Mouse (Mus musculus) kidney, postnatal 25 days (tissue): ENCODE measurements at regions not wholly inside any gene's neighbourhood (a gene's known extent, or its start where the extent isn't known, plus 50 kb on each side); places are given as distances from the start of the nearest gene placed in this dataset.

Experiments
- DNase-seq, 2 experiments: peaks; one replicate each; pipeline ENCODE4 v3.0.0; 2021; ENCODE audit warnings: mixed read lengths in 2 of 2

DNA sequence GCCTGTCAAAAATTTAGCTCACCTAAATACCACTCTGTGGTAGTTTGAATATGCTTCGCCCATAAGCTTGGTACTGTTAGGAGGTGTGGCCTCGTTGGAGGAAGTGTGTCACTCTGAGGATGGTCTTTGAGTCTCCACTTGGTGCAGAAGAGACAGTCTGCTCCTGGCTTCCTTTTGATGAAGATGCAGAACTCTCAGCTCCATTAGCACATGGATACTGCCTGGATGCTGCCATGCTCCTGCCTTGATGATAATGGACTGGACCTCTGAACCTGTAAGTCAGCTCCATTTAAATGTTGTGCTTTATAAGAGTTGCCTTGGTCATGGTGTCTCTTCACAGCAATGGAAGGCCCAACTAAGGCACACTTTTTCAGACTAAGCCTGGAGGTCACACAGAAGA is 56.9 kb upstream of the Pik3r1 start:
- no peak for DNase-seq

GRCm38 (mm10) chr13:101831872-101832629 is 64.0 kb upstream of the Pik3r1 start:
- no peak for DNase-seq

DNA sequence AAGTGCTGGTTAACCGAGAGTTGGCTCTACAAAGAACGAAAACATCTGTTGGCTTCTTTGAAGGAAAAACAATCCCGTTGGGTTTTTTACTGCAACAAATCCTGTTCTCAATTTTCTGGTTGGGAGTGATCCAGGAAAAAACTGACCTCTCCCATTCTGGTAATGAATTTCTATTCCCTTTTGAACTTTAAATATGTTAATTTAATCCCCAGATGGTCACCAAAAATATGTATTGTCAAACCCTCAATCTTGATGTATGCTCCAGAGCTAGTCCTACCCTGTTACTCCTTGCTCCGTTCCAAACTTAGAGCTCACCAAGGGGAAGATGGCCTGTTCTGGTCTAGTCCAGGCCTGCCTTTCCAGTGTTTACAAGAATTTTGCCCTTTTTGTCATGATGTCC is 66.5 kb upstream of the Pik3r1 start:
- no peak for DNase-seq

GRCm38 (mm10) chr13:101836992-101837391 is 69.0 kb upstream of the Pik3r1 start:
- DNase-seq = no peak

GRCm38 (mm10) chr13:101844461-101845440 is 76.7 kb upstream of the Pik3r1 start:
- DNase-seq = no peak

DNA sequence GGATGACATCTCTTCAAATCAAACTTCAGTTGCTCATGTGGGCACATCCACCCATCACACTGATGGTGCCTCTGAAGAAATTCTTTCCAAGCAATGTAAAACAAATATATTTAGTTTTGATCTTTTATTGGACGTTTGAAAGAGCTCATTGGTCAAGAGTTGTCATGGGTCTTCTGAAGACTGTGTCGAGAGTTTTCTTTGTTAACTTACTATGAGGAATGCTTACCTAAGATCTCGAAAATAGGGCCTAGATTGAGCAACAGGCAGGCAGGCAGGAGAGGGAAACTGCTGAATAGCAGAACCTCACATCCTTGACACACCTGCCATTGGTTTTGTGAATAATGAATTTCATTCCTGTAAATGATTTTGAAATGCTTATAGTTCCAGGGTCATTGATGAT is 78.0 kb upstream of the Pik3r1 start:
- no peak for DNase-seq

- DNase-seq = no peak
Measured at GRCm38 (mm10) chr13:101847879-101848600, 80.0 kb upstream of the Pik3r1 start.

GRCm38 (mm10) chr13:101848601-101849147 is 80.7 kb upstream of the Pik3r1 start:
- no peak for DNase-seq

- DNase-seq = no peak
Measured at GRCm38 (mm10) chr13:101849416-101849815, 81.4 kb upstream of the Pik3r1 start.

DNA sequence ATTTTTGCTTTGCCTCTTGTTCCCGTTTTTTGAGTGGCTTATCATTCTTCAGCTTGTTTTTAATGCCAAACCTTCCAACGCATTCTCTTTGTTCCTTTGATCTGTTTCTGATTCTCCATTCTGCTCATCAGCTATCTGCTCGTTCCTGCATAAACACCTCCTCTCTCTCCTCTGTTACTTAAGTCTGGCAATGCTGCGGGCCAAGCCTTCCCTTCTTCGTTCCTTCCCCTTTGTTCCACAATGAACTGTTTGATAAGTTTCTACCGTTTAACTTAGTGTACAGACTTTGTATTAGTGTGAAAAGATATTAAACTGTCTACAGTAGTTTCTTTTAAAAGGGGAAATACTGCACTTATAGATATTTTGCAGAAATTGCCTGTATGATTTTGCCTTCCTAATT is 83.3 kb upstream of the Pik3r1 start:
- no peak for DNase-seq

- no peak for DNase-seq
Measured at GRCm38 (mm10) chr13:101852960-101853359, 84.9 kb upstream of the Pik3r1 start.

- no peak for DNase-seq
Measured at GRCm38 (mm10) chr13:101855141-101855540, 87.1 kb upstream of the Pik3r1 start.

DNA sequence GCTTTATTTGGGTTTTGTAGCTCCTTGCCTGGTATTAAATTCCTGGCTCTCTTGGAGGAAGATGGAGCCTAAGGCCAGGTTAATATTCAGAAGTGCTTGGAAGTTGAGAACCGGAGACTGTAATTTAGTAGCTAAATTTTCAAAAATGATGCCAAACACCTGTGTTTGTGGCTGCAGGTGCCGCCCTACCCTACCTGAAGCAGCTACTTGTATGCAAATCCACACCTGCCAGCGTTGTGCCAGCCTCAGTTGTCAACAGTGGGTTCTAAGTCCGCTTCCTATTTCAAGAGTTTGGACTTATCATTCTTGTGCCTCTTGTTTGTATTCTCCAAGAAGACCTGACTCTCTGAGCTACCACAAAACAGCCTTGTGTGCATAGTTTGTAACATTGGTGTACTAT is 92.7 kb upstream of the Pik3r1 start:
- DNase-seq = no peak

DNA sequence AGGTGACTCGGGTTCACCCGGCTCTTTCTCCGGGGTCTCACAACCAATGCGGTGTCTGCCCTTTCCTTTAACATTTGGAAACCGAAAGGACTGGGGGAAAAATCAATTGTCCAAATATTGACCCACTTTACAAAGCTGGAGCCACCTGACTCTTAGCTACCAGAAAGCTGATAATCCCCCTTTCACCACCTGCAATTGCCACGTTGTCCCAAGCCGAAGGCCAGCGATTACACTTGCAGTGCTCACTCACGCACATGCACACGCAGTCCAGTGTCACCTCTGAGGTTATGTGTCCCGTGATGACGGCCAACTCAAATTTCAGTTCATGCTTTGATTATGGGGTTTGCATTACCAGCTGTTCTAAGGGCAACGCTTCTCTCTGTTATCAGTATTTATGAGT is 94.0 kb upstream of the Pik3r1 start:
- DNase-seq = no peak

DNA sequence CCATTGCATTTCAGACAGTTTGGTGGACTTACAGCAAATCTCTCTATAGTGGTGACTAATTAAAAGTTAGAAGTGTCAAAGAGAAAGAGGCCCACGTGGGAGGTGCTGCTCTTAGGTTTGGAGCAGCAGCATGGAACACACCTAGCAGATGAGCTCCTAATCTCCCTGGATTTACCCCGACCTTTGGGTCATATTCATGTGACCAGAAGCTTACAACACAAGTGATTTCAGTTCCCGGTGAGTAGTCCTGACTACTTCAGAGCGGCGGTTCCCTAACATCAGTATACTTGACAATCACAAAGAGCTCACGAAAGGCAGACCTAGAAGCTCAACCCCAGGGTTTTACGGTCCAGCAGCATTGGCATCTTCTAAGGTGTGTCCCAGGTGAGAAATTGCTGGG is 95.0 kb upstream of the Pik3r1 start:
- DNase-seq = no peak

- DNase-seq = no peak
Measured at GRCm38 (mm10) chr13:101863602-101864001, 95.6 kb upstream of the Pik3r1 start.

- no peak for DNase-seq
Measured at GRCm38 (mm10) chr13:101866843-101867242, 98.8 kb upstream of the Pik3r1 start.

GRCm38 (mm10) chr13:101874761-101875160 is 106.7 kb upstream of the Pik3r1 start:
- no peak for DNase-seq

- no peak for DNase-seq
Measured at GRCm38 (mm10) chr13:101876069-101876468, 108.1 kb upstream of the Pik3r1 start.

DNA sequence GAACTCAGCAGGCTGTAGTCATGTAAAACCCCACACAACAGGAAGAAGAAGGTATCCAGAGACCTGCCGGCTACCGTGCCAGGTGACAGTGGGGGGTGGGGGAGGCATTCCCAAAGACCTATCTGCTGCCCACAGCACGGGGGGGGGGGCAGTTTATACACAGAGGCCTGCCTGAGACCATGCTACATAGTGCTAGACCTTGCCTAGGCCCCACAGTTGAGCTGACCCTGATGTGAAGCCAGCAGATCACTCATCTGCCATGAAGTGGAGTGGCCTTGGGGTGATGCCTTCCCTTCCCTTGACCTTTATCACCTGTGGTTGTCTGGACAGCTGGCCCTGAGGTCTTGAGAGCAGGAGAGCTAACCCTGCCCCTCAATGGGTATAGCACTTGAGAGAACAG is 108.6 kb upstream of the Pik3r1 start:
- no peak for DNase-seq

GRCm38 (mm10) chr13:101878168-101878567 is 110.2 kb upstream of the Pik3r1 start:
- no peak for DNase-seq

- no peak for DNase-seq
Measured at GRCm38 (mm10) chr13:101879561-101880081, 111.6 kb upstream of the Pik3r1 start.

DNA sequence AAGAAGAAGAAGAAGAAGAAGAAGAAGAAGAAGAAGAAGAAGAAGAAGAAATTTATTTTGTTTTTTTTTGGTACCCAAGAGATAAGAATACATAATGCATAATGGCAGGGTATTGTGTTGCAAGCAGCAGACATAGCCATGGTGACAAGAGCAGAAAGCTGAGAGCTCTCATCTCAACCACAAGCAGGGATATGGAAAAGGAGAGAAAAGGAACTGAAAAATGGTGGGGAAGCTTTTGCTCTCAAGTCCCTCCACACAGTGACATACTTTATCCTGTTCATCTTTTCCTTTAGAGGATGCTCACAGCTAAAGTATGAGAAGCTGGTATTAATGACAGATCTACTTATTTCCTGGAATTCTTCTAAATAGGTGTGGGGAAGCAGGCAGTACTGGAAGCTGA is 115.2 kb upstream of the Pik3r1 start:
- no peak for DNase-seq
